Mouse (Mus musculus): ENCODE results near the gene Pdzd2. TPM values are rescaled to one million over a fixed set of nuclear protein-coding genes. Genes with fewer than 3 reads are reported as not detected.

The Pdzd2 gene
- polyA plus RNA-seq, 1 experiment from 2014 or later, result 29.0 TPM

DNA sequence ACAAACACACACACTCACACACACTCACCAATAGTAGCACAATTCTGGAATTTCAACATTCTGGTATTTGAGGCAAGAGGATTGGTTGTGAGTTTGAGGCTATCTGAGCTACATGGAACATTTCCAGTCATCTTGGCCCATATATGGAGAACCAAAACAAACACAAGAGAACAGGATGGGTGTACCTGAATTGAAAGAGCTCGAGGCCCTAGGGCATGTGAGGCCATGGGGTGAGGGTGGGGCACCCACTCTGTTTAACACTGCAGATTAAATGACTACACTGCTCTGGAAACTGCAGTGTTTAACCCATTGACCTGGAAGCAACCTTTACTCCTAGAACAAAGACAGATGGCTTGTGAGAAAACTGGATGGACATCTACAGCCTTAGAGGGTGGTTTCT lies 426.5 kb downstream of the Pdzd2 start:
- Histone ChIP-seq H3K9me3 (ENCODE audit: low read length) (no peaks in the 10 kb centered on the region), H3K4me3 (ENCODE audit: low read length) (no peak overlapping the region), H3K4me1 (ENCODE audit: insufficient read depth, low read length) (0 out of 2 replicates have a peak, but pooled peaks cover 3% of the 10 kb centered on the region), H3K27me3 (ENCODE audit: insufficient read depth, low read length) (no peaks in the 10 kb centered on the region), H3K27ac (ENCODE audit: low read length) (no peak overlapping the region), H3K36me3 (ENCODE audit: insufficient read depth, low read length) (no peaks in the 10 kb centered on the region), H3K4me2 (replicated peaks; ENCODE audit: low read depth, low read length) (no peak overlapping the region), H3K9ac (replicated peaks; ENCODE audit: low read length) (no peak overlapping the region)
- WGBS, result 7% methylated on average over 1 of the region's 1 CpGs
- peak; percentile 52; the same call in 1 of the 2 replicates for ATAC-seq (ENCODE audit: low FRiP score, low TSS enrichment)

DNA sequence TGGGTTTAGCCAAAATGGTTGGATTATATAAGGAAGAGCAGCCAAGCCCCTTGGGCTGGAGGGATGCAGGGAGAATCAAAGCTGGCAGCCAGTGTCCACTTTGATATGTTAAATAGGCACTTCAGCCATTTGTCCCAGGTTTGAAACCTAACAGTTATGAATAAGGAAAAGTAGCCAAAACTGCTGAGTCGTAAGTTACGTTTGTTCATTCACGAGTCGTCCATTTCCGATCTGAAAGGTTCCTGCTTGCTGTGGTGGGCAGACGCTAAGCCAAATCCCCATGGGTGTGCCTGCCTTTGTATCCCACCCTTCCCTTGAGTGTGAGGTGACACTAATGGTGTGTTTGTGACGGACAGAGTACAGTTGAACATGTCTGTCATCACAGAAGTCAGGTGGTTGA lies 428.3 kb downstream of the Pdzd2 start:
- Histone ChIP-seq H3K27me3 (ENCODE audit: insufficient read depth, low read length) (no peaks in the 10 kb centered on the region), H3K4me3 (ENCODE audit: low read length) (no peak overlapping the region), H3K36me3 (ENCODE audit: insufficient read depth, low read length) (no peaks in the 10 kb centered on the region), H3K4me2 (replicated peaks; ENCODE audit: low read depth, low read length) (no peak overlapping the region), H3K9ac (replicated peaks; ENCODE audit: low read length) (no peak overlapping the region), H3K4me1 (ENCODE audit: insufficient read depth, low read length) (0 out of 2 replicates have a peak, but pooled peaks cover 3% of the 10 kb centered on the region), H3K9me3 (ENCODE audit: low read length) (no peaks in the 10 kb centered on the region), H3K27ac (ENCODE audit: low read length) (no peak overlapping the region)
- WGBS, result 86% methylated on average over 7 of the region's 7 CpGs
- no peak for ATAC-seq (ENCODE audit: low FRiP score, low TSS enrichment)

DNA sequence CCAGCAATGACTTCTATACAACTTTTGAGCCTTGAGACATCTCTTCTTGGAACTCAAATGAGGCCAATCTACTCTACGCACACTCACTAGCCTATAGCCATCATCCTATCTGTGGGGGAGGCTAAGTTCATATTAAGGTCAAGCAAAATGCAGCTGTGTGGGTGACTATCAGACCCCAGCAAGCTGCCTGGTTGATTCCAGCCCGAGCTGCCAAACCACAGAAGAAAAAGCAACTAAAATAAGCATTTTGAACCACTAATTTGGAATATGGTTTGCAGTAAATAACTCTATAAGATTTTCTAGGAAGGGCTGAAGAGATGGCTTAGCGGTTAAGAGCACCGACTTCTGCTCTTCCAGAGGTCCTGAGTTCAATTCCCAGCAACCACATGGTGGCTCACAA lies 429.0 kb downstream of the Pdzd2 start:
- no peak overlapping the region for H3K27ac ChIP-seq (ENCODE audit: low read length)

More for the DNA sequence above, 429.0 kb downstream of the Pdzd2 start:
- Histone ChIP-seq H3K4me1 (ENCODE audit: insufficient read depth, low read length) (0 out of 2 replicates have a peak, but pooled peaks cover 3% of the 10 kb centered on the region), H3K36me3 (ENCODE audit: insufficient read depth, low read length) (no peaks in the 10 kb centered on the region), H3K4me3 (ENCODE audit: low read length) (no peak overlapping the region), H3K27me3 (ENCODE audit: insufficient read depth, low read length) (no peaks in the 10 kb centered on the region), H3K9me3 (ENCODE audit: low read length) (no peaks in the 10 kb centered on the region), H3K9ac (replicated peaks; ENCODE audit: low read length) (no peak overlapping the region), H3K4me2 (replicated peaks; ENCODE audit: low read depth, low read length) (no peak overlapping the region)
- ATAC-seq (ENCODE audit: low FRiP score, low TSS enrichment), result no peak
- 62% methylated on average over 4 of the region's 4 CpGs for WGBS

Small RNAs within 50 kb of the gene (microRNA-seq; reads per million reads assigned to microRNA genes)
- not detected for gene Gm24135
- not detected for gene Gm24302

Other genes with a start within 250 kb of the Pdzd2 start
- 29.1 and 40.2 TPM in 2 replicates for gene 6030458C11Rik, start 84.7 kb upstream of the Pdzd2 start, polyA plus RNA-seq (2015; fragmentation: Nextera tagmentation; extraction: Ambion mirVana)
- 40.5 and 48.0 TPM in 2 replicates for gene Drosha, start 84.9 kb upstream of the Pdzd2 start, polyA plus RNA-seq (2015; fragmentation: Nextera tagmentation; extraction: Ambion mirVana)

All from kidney, embryonic 16.5 days (tissue).